Mouse (Mus musculus): ENCODE results near the gene Dvl1.
A peak's percentile ranks its signal among the peaks of the same experiment; 100 is the strongest.

GRCm38 (mm10) chr4:155831205-155831766 is 15.9 kb upstream of the Dvl1 start, which contains the start of gene Aurkaip1:
- peak; percentile 75 for TF ChIP-seq HCFC1 (IDR thresholded peaks at IDR 0.05; ENCODE audit: borderline replicate concordance, insufficient read depth, low read length)
- no peak for TF ChIP-seq ZC3H11A (IDR thresholded peaks at IDR 0.05; ENCODE audit: borderline replicate concordance, low read depth, low read length)
- TF ChIP-seq MAFK (IDR thresholded peaks at IDR 0.05; ENCODE audit: insufficient read depth, low read depth, low read length): no peak
- TF ChIP-seq CHD2 (IDR thresholded peaks at IDR 0.05; ENCODE audit: low read depth, low read length): 0 out of 2 replicates have a peak, but pooled peaks have one; percentile 30

Data from ES-E14 (cell line).